Mouse (Mus musculus) liver, embryonic 16.5 days (tissue): ENCODE measurements around the gene Gm21721. TPM values are rescaled to one million over a fixed set of nuclear protein-coding genes. Genes with fewer than 3 reads are reported as not detected.
"Not testable (repeated sequence)": the region's sequence is repeated elsewhere in the genome, so short reads cannot be mapped to it uniquely, and the experiment has no call there.

ENCODE experiments used
- ATAC-seq: fragments of 200-750 bp; cut with Nextera tagmentation; 2 replicates; pipeline ENCODE4 v1.8.0; 2017; ENCODE audit warnings: low read depth, mild to moderate bottlenecking, moderate number of reproducible peaks, moderate library complexity
- H3K27ac ChIP-seq: fragments of 300-500 bp; sonication (generic); 2 replicates; pipeline ENCODE4 v1.5.1; 2014; ENCODE audit warnings: mild to moderate bottlenecking, low read length
- H3K27me3 ChIP-seq: fragments of 300-500 bp; sonication (generic); 2 replicates; pipeline ENCODE4 v1.6.1; 2014; ENCODE audit warnings: low read depth, low read length, mixed read lengths; ENCODE audit not compliant: control insufficient read depth, insufficient read depth
- H3K36me3 ChIP-seq: fragments of 300-500 bp; sonication (generic); 2 replicates; pipeline ENCODE4 v1.6.1; 2014; ENCODE audit warnings: mild to moderate bottlenecking; ENCODE audit not compliant: control insufficient read depth, insufficient read depth
- H3K4me1 ChIP-seq: fragments of 300-500 bp; sonication (generic); 2 replicates; pipeline ENCODE4 v1.6.1; 2014; ENCODE audit warnings: low read depth, low read length, mixed read lengths; ENCODE audit not compliant: control insufficient read depth
- H3K4me2 ChIP-seq: fragments of 300-500 bp; sonication (generic); 2 replicates; pipeline ENCODE4 v1.6.1; 2014; ENCODE audit warnings: low read depth, low read length, mixed read lengths
- H3K4me3 ChIP-seq: fragments of 300-500 bp; sonication (generic); 2 replicates; pipeline ENCODE4 v1.5.1; 2014; ENCODE audit warnings: low read depth, mild to moderate bottlenecking, low read length
- H3K9ac ChIP-seq: fragments of 300-500 bp; sonication (generic); 2 replicates; pipeline ENCODE4 v1.6.1; 2014; ENCODE audit warnings: low read depth, low read length
- H3K9me3 ChIP-seq: fragments of 300-500 bp; sonication (generic); replicated peaks from 2 replicates; pipeline ENCODE4 v1.6.1; 2016; ENCODE audit warnings: low read length; ENCODE audit not compliant: control insufficient read depth
- WGBS: fragments of 180-500 bp; shearing (Covaris S2); extraction: QIAGEN DNeasy Blood & Tissue Kit; methylation state at CpG from one replicate; pipeline ENCODE4 v1.1.7; 2014; ENCODE audit not compliant: insufficient replicate concordance; 5-methylcytosine and 5-hydroxymethylcytosine counted together
- polyA plus RNA-seq: library from polyadenylated mRNA; unstranded; fragments of >200 nt; fragmentation: Nextera tagmentation; extraction: Ambion mirVana; gene quantifications from 2 replicates; pipeline ENCODE4 v1.2.1, GENCODE M21; 2015

The Gm21721 gene
- polyA plus RNA-seq = not detected in 2 replicates

GRCm38 (mm10) chrY:9202090-9202489, at the start of gene Gm21721:
Gene Gm21721 (minus strand): TSS chrY:9202190.
- H3K4me2 ChIP-seq, H3K4me3 ChIP-seq, H3K27ac ChIP-seq, H3K36me3 ChIP-seq, H3K27me3 ChIP-seq, H3K9ac ChIP-seq, H3K9me3 ChIP-seq, H3K4me1 ChIP-seq, ATAC-seq: not testable (repeated sequence)
- no CpG with 5 or more reads among the region's 2 CpGs for WGBS

Other genes with a start within 250 kb of the Gm21721 start
- gene Gm21292, start 68.3 kb downstream of the Gm21721 start, polyA plus RNA-seq = not detected in 2 replicates
- gene Gm21812, start 145.0 kb upstream of the Gm21721 start, polyA plus RNA-seq = not detected in 2 replicates
- not detected in 2 replicates for gene Gm21874, start 214.0 kb upstream of the Gm21721 start, polyA plus RNA-seq